Mouse (Mus musculus): ENCODE data around the gene Bbof1. TPM values are rescaled to one million over a fixed set of nuclear protein-coding genes. Genes with fewer than 3 reads are reported as not detected.

The Bbof1 gene
- 4.3 and 4.4 TPM in 2 replicates for polyA plus RNA-seq (2012; rRNA removed)

- Histone ChIP-seq H3K4me3 (replicated peaks; ENCODE audit: insufficient read depth, low read depth, low read length) (peak within 1 kb of the TSS; percentile 80), H3K4me1 (ENCODE audit: control insufficient read depth, insufficient read depth, low read length) (no peaks in the 10 kb centered on the region; the same call in 1 of the 2 replicates), H3K27me3 (ENCODE audit: control insufficient read depth, insufficient read depth, low read length) (no peaks in the 10 kb centered on the region), H3K27ac (ENCODE audit: insufficient read depth, low read length) (peak within 1 kb of the TSS; percentile 83)
- peak; percentile 94 to 95 for DNase-seq
- 1% methylated on average over 63 of the region's 63 CpGs for WGBS
- no peak for TF ChIP-seq CTCF (IDR thresholded peaks at IDR 0.05; ENCODE audit: borderline replicate concordance, insufficient read depth, low read depth, low read length)
- peak; percentile 64; the same call in 1 of the 2 replicates for TF ChIP-seq POLR2A (IDR thresholded peaks at IDR 0.05; ENCODE audit: borderline replicate concordance, insufficient read depth, low read length)
Measured at GRCm38 (mm10) chr12:84408819-84409507, at the start of gene Bbof1, which contains the start of gene Entpd5. Gene Bbof1, plus strand, starts transcription at chr12:84409071. Gene Entpd5, minus strand, starts transcription at chr12:84409029.

- H3K4me3 ChIP-seq (replicated peaks; ENCODE audit: insufficient read depth, low read depth, low read length): peak within 1 kb of the TSS; percentile 98
- DNase-seq: peak; percentile 92 to 98
- H3K27ac ChIP-seq (ENCODE audit: insufficient read depth, low read length): peak within 1 kb of the TSS; percentile 24; the same call in 1 of the 2 replicates
- H3K4me1 ChIP-seq (ENCODE audit: control insufficient read depth, insufficient read depth, low read length): peaks cover 4% of the 10 kb centered on the region; the same call in 1 of the 2 replicates
- no peak for TF ChIP-seq CTCF (IDR thresholded peaks at IDR 0.05; ENCODE audit: borderline replicate concordance, insufficient read depth, low read depth, low read length)
- peak; percentile 51; the same call in 1 of the 2 replicates for TF ChIP-seq POLR2A (IDR thresholded peaks at IDR 0.05; ENCODE audit: borderline replicate concordance, insufficient read depth, low read length)
- no peaks in the 10 kb centered on the region for H3K27me3 ChIP-seq (ENCODE audit: control insufficient read depth, insufficient read depth, low read length)
- WGBS: under 1% methylated on average over 51 of the region's 51 CpGs
Measured at GRCm38 (mm10) chr12:84361555-84362489, 47.0 kb upstream of the Bbof1 start, which contains the start of the genes Coq6 and Fam161b. Gene Coq6, plus strand, starts transcription at chr12:84361657. Gene Fam161b, minus strand, starts transcription at chr12:84361833.

GRCm38 (mm10) chr12:84362872-84363271 is 46.0 kb upstream of the Bbof1 start:
- 64% methylated on average over 2 of the region's 2 CpGs for WGBS
- H3K4me3 ChIP-seq (replicated peaks; ENCODE audit: insufficient read depth, low read depth, low read length): no peak overlapping the region
- no peak for DNase-seq
- peaks cover 4% of the 10 kb centered on the region; the same call in 1 of the 2 replicates for H3K4me1 ChIP-seq (ENCODE audit: control insufficient read depth, insufficient read depth, low read length)
- no peak for TF ChIP-seq CTCF (IDR thresholded peaks at IDR 0.05; ENCODE audit: borderline replicate concordance, insufficient read depth, low read depth, low read length)
- no peak for TF ChIP-seq POLR2A (IDR thresholded peaks at IDR 0.05; ENCODE audit: borderline replicate concordance, insufficient read depth, low read length)
- H3K27ac ChIP-seq (ENCODE audit: insufficient read depth, low read length): no peak overlapping the region
- H3K27me3 ChIP-seq (ENCODE audit: control insufficient read depth, insufficient read depth, low read length): no peaks in the 10 kb centered on the region

GRCm38 (mm10) chr12:84364291-84364690 is 44.6 kb upstream of the Bbof1 start:
- TF ChIP-seq POLR2A (IDR thresholded peaks at IDR 0.05; ENCODE audit: borderline replicate concordance, insufficient read depth, low read length) (no peak), CTCF (IDR thresholded peaks at IDR 0.05; ENCODE audit: borderline replicate concordance, insufficient read depth, low read depth, low read length) (no peak)
- peaks cover 4% of the 10 kb centered on the region; the same call in 1 of the 2 replicates for H3K4me1 ChIP-seq (ENCODE audit: control insufficient read depth, insufficient read depth, low read length)
- DNase-seq: no peak
- H3K27ac ChIP-seq (ENCODE audit: insufficient read depth, low read length): no peak overlapping the region
- 87% methylated on average over 9 of the region's 9 CpGs for WGBS
- H3K27me3 ChIP-seq (ENCODE audit: control insufficient read depth, insufficient read depth, low read length): no peaks in the 10 kb centered on the region
- no peak overlapping the region for H3K4me3 ChIP-seq (replicated peaks; ENCODE audit: insufficient read depth, low read depth, low read length)

GRCm38 (mm10) chr12:84365137-84365536 is 43.7 kb upstream of the Bbof1 start:
- TF ChIP-seq POLR2A (IDR thresholded peaks at IDR 0.05; ENCODE audit: borderline replicate concordance, insufficient read depth, low read length) (no peak), CTCF (IDR thresholded peaks at IDR 0.05; ENCODE audit: borderline replicate concordance, insufficient read depth, low read depth, low read length) (no peak)
- WGBS: 96% methylated on average over 6 of the region's 6 CpGs
- Histone ChIP-seq H3K4me3 (replicated peaks; ENCODE audit: insufficient read depth, low read depth, low read length) (no peak overlapping the region), H3K27ac (ENCODE audit: insufficient read depth, low read length) (no peak overlapping the region), H3K27me3 (ENCODE audit: control insufficient read depth, insufficient read depth, low read length) (no peaks in the 10 kb centered on the region), H3K4me1 (ENCODE audit: control insufficient read depth, insufficient read depth, low read length) (peaks cover 4% of the 10 kb centered on the region; the same call in 1 of the 2 replicates)
- DNase-seq: no peak

GRCm38 (mm10) chr12:84366971-84367370 is 41.9 kb upstream of the Bbof1 start:
- no peak for TF ChIP-seq CTCF (IDR thresholded peaks at IDR 0.05; ENCODE audit: borderline replicate concordance, insufficient read depth, low read depth, low read length)
- TF ChIP-seq POLR2A (IDR thresholded peaks at IDR 0.05; ENCODE audit: borderline replicate concordance, insufficient read depth, low read length): no peak
- H3K27ac ChIP-seq (ENCODE audit: insufficient read depth, low read length): no peak overlapping the region
- no peak for DNase-seq
- WGBS: 74% methylated on average over 9 of the region's 9 CpGs
- H3K4me1 ChIP-seq (ENCODE audit: control insufficient read depth, insufficient read depth, low read length): no peaks in the 10 kb centered on the region
- no peaks in the 10 kb centered on the region for H3K27me3 ChIP-seq (ENCODE audit: control insufficient read depth, insufficient read depth, low read length)
- no peak overlapping the region for H3K4me3 ChIP-seq (replicated peaks; ENCODE audit: insufficient read depth, low read depth, low read length)

- TF ChIP-seq POLR2A (IDR thresholded peaks at IDR 0.05; ENCODE audit: borderline replicate concordance, insufficient read depth, low read length) (no peak), CTCF (IDR thresholded peaks at IDR 0.05; ENCODE audit: borderline replicate concordance, insufficient read depth, low read depth, low read length) (no peak)
- DNase-seq: no peak
- no peaks in the 10 kb centered on the region for H3K27me3 ChIP-seq (ENCODE audit: control insufficient read depth, insufficient read depth, low read length)
- WGBS: 87% methylated on average over 5 of the region's 5 CpGs
- no peak overlapping the region for H3K4me3 ChIP-seq (replicated peaks; ENCODE audit: insufficient read depth, low read depth, low read length)
- H3K4me1 ChIP-seq (ENCODE audit: control insufficient read depth, insufficient read depth, low read length): no peaks in the 10 kb centered on the region
- no peak overlapping the region for H3K27ac ChIP-seq (ENCODE audit: insufficient read depth, low read length)
Measured at GRCm38 (mm10) chr12:84371647-84372046, 37.2 kb upstream of the Bbof1 start.

Measured in cerebellum, adult 2 months (tissue).